Mouse (Mus musculus): Measurements from ENCODE around the gene Arl6ip1.

Gene Arl6ip1

DNA sequence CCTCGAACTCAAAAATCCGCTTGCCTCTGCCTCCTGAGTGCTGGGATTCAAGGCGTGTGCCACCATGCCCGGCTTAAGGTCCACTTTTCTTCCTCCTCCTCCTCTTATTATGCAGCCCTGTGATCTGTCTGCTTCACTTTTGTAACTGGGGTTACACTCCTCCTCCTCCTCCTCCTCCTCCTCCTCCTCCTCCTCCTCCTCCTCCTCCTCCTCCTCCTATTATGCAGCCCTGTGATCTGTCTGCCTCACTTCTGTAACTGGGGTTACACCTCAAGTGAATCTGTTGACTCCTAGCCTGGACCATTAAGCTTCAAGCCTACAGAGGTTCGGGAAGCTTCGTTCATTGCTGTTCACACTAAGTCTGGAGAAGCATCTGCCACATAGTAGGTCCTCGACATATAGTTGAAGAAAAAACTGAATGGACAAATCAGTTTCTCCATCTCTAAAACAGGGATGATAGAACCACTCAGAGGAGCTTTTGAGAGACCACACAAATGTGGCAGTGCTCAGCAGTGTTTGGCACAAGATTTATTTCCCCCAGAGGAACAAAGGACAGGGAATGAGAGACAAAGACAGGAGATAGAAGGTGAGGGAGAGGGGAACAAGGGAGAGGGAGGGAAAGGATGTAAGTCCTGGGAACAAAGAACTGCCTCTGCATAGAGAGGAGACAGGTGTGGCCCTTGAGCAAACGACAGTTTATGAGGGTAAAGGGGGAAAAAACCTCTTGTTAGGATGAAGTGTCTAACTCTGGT lies 12.5 kb downstream of the Arl6ip1 start:
- no peak for DNase-seq (ENCODE audit: low spot score)

DNA sequence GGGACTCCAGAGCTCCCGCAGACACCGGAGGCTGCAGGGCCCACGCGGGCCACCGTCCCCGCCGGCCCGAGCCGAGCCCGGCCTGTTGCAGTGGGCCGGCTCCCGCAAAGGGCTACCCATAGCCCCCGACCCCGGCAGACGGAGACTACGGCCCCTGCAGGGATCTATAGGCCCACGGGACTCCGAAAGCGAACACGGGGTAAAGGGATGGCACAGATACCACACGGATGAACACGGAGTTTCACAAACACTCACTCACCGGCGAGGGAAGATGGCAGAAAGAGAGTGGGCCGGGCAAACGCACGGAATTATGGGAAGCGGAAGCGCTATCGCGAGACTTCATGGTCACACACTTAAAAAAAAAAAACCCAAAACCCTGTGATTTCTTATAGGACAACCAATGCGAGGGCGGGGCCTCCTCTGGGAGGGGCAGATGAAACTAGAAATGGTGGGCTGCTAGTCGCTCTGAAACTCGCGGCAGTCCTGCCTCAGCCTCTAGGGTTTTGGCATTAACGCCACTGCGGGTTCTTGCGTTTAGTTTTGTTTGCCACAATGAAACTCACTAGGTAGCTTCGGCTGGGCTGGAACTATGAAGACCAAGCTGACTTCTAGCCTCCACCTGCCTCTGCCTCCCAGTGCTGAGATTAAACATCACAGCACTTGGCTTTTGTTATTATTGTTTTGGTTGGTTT lies 13.4 kb downstream of the Arl6ip1 start, which contains the start of gene Rps15a:
TSS of gene Rps15a (minus strand) at position 312 of the 692 bp plus-strand sequence.
- peak; percentile 87 for DNase-seq (ENCODE audit: low spot score)

DNA sequence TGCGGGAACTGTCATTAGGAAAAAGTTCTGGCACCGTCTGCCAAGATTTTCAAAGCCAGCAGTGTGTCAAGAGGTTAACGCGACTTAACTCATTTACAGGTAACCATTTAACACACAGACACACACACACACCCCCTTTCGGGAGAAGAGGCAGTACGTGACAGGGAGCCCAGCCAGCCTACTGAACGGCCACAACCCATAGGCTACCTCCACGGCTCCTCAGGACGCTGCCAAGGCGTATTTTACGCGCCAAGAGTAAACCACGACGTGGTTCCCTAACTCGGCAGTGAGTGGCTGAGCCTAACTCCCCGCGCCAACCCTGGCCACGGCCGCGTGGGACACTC lies 14.0 kb downstream of the Arl6ip1 start:
- DNase-seq (ENCODE audit: low spot score): no peak

DNA sequence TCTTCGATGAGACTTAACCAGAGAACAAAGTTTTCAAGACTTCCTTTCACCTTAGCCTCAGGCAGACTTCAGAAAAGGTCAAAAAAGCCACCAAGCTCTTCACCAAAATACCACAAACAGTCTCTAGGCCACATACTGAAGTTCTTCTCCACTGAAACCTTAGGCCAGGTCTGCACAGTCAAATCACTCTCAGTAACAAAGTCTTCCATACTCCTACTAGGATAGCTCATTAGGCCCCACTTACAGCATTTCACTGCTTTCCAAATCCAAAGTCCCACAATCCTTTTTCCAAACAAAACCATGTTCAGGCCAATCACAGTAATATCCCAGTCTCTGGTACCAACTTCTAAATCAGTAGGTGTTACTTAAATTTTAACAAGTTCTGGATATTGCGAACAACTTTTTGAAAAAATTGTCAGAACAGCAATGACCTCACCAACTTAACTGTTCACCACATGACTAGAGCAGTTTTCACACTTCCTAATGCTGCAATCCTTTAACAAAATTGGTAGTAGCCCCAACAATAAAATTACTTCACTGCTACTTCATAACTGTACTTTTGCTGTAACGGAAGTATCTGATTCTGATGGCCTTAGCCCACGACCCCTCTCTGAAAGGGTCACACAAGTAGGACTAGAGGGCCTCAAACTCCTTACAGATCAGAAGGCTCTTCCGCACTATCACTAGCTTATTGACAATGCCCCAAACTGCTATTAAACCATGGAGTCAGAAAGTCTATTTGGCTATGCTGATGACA lies 15.7 kb downstream of the Arl6ip1 start:
- no peak for DNase-seq (ENCODE audit: low spot score)

DNA sequence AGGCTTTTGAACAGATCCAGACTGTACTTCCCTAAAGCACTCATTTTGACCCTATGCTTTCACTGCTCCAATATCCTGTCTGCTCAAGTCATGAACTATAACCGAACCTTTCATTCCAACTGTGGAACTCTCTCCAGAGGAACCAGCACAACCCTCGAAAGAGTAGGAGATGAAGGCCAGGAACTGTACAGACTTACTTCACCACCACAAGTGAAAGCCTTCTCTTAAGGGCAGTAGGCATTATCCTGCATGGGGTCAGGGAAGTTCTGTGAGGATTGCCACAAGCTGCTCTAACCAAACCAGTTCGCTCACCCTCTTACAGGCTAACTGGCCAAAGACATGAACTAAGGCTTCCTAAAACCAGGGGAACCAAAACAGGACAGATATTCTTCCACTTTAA lies 18.3 kb downstream of the Arl6ip1 start:
- no peak for DNase-seq (ENCODE audit: low spot score)

DNA sequence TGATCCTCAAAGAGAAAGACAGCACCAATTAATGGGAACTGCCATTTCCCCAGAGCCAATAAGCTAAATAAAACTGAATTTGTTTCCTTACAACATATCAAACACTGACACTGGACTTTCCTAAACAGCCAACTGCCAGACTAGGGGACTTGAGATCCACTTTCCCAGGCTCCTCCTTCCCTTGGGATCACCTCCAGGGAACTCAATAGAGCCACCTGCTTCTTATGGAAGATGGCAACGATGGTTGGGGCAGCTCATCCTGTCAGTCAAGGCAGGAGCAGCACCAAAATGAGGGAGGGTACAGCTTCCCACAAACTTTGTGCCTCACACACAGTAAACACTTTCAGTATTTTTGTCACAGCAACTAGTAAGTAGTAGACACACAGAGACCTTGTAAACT lies 21.8 kb downstream of the Arl6ip1 start:
- no peak for DNase-seq (ENCODE audit: low spot score)

DNA sequence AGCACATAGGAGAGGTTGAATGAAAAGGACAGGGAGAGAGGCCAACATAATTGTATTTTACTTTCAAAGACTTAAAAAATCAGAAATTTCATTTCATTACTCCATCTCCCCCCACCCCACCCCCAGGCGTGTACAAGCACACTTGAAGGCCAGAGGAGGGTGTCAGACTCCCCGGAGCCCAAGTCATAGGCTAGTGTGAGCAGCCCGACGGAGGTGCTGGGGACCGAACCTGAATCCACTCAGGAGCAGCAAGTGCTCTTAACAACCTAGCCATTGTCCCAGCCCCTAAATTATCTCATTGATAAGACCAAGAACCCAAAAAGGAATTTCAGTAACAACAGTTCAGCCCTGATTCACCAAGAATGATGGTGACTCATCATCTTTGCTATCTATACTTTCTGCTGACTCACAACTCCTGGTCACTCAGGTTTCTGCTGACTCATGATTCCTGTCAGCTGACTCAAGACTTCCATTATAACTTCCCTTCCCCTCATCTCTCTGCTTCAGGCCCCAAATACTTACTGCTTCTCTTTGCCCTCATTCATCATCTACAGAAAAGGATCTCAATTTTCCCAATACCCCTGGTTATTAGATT lies 24.9 kb downstream of the Arl6ip1 start:
- DNase-seq (ENCODE audit: low spot score): no peak

DNA sequence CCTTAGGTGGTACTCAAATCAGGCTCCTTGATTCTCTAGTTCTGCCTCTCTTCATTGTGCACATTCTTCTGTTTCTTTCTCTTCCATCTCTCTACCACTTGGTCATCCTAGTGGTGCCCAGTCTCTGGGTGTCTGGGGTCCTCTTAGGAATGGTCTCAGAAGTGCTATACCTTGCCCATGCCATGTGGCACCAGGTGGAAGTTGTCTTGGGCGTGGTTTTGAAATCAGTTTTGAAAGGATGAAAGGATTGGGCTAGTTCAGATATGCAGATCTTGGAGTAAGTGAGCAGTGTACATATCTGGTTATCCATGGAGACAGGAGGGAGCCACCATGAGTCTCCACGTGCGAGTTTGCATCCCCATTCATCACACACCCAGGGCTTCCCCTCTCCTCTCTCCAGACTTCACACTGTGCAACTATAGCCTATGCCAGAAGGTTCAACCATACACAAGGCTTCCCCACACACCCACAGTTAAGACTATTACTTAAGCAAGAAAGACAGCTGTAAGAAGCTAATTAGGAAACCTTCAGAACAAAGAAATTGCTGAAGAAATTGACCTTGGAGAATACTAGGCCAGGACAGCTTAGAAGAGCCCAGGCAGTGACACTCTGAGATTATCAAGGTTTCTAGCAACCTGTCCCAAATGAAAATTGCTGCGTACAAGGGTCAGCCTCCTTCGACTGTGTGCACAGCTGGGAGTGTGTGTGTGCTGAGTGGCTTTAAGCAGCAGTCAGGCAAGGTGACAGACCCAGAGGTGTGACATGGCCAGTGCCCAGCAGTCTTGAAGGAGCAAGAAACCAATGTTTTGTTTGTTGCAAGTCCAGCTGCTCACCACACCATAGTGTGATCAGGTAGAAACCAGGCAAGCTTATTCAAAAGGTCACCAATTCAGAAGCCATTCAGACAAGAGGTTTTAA lies 25.7 kb downstream of the Arl6ip1 start:
- DNase-seq (ENCODE audit: low spot score): no peak

DNA sequence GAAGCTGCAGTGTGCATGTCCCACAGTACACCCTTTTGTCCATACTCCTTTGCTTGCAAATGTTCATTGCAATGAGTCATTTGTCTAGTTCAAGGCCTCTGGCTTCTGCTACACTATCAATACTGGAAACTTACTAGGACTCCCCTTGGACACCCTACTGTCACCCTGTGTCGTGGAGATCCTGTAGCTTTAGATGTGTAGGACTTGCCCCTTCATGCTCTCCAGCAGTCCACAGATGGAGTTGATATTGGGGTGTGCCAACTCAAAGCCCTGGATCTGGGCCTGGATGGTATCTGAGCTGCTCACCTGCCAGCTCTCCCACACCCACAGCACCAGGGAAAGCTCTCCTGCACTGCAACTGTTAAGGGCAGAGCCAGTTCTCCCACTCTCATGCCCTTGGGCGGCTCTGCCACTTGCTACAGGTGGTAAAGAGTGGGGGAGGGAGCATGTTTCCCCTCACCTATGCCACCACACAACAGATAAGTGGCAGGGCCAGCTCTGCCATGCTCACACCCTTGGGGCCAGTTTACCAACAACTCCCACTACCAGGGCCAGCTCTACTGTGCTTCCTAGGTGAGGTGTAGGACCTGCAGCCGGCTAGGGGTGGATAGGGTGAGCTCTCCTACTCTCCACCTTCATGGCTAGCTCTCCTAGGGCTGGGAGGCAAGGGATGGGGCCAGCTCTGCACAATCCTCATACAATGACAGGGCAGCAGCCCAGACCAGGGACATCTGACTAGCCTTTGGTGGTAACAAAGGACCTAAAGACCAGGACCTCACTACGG lies 26.6 kb downstream of the Arl6ip1 start:
- no peak for DNase-seq (ENCODE audit: low spot score)

DNA sequence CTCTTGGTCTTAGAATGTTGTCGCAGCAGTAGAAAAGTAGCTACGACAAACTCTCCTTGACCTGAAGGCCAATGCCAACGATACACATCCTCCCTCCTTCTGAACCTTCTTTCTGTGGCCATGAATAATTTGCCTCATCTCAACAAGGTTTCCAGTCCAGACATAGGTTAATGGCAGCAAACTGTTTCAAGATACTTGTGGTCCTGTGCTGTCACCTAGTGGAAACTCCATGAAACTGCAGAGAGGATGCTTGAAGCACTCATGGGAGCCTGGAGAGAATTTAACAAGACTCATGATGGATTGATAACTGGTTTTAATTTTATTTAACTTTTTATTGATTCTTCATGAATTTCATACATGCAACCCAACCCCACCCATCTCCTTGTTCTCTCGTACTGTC lies 27.2 kb downstream of the Arl6ip1 start:
- DNase-seq (ENCODE audit: low spot score): no peak

DNA sequence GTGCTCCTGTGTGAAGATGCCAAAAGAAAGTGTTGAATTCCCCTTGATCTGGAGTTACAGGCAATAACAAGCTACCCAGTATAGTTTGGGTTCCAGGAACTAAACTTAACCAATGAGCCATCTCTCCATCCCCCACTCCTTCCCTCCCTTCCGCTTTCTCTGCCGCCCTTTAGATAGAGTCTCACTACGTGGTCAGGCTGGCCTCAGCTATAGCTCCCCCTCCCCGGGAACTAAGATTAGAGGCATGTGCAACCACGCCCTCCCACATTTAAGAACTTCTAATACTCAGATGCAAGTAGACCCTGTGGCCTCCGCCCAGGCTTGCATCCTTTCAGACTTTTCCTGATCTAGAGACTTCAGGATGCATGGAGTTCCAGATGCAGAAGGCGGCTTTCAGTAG lies 31.8 kb downstream of the Arl6ip1 start:
- DNase-seq (ENCODE audit: low spot score): no peak

DNA sequence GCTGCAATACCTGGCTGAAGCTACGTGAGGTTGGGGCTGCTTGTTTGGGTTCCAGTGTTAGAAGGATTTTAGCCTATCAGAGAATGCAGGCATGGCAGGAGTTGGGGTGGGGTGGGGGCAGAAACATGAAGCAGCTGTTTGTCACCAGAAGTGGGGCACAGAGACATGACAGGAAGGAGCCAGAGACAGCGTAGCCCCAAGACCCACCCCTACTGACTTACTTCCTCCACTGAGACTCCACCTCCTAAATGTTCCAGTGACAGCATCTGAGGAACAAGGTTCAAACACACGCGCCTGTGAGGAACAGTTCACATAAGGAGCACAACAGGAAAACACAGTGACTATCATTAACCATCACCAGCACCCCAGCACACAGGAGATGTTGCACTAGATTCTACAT lies 49.5 kb downstream of the Arl6ip1 start:
- no peak for DNase-seq (ENCODE audit: low spot score)

DNA sequence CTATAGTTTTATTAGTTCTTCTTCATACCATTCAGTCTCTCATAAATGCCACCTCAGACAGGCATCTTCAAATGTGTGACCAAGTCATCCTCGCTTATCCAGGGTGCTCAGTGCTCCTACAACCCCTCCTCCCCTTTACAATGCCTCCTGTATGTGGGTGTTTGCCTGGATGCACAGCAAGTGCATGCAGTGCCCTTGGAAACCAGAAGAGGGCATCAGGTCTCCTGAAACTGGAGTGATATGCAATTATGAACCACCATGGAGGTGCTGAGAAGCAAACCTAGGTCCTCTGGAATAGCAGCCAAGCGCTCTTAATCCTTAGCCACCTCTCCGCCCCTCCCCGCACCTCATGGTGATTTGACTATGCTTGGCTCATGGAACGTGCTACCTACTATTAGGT lies 50.4 kb downstream of the Arl6ip1 start:
- DNase-seq (ENCODE audit: low spot score): no peak

All from ovary, postnatal 10 days (tissue).